Mouse (Mus musculus) mouse trophoblast stem cell (cell line): Measurements from ENCODE around the gene Hist1h1t.
"Not testable (repeated sequence)": the region's sequence is repeated elsewhere in the genome, so short reads cannot be mapped to it uniquely, and the experiment has no call there.

Experiments used
- in situ Hi-C, 2 experiments: fragments of 300-500 bp; cut with MseI, MboI; formaldehyde crosslinking; loops; 2 replicates in 1 of 2; 3 replicates in 1 of 2; pipeline ENCODE4 v1.15.1; 2025

Gene Hist1h1t

DNA sequence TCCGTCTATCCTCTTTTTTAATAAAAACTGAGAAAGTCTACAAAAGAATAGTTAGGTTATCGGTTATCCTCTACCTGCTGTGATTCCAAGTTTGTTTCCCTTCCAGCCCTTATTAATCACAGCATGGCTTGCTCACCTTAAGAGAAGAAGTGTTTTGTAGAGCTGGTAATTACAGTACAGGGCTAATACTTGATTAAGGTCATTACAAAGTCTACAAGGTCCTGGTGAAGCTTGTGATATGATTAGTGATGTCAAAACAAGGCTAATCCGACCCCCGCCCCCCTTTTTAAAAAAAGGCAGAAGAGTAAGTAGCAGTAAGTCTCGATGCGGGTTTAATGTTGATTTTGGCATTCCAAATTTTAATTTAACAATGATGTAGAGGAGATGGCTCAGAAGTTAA is 3.4 kb downstream of the Hist1h1t start:
- in situ Hi-C loops, result loop anchor here in 1 of 2 experiments (5.0 kb wide), 1 partner anchor 33 kb away; no protein-coding TSS in a partner anchor

DNA sequence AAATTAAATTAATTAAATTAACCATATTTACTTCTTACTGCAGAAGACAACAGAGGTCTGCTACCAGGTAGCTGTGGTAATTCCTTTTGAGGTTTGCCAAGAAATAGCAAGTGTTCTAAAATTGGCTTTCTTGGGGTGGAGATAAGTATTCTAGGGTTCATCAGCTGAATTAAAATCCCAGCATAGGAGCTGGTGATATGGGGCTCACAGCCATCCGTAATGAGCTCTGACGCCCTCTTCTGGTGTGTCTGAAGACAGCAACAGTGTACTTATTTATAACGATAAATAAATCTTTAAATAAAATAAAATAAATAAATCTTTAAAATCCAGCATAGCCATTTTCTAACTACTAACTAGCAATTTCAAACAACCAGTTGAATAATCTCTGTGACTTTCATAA is 4.2 kb downstream of the Hist1h1t start:
- in situ Hi-C loops, result loop anchor here (5.0 kb wide), 2 partner anchors 33 to 38 kb away; partner anchors contain the start of gene Hist1h1c (in 1 of the 2)

GRCm38 (mm10) chr13:23700786-23701520 is 5.3 kb downstream of the Hist1h1t start:
- in situ Hi-C loops, result loop anchor here in 1 of 2 experiments (5.0 kb wide), 1 partner anchor 36 kb away; the partner anchor contains the start of gene Hist1h1c

DNA sequence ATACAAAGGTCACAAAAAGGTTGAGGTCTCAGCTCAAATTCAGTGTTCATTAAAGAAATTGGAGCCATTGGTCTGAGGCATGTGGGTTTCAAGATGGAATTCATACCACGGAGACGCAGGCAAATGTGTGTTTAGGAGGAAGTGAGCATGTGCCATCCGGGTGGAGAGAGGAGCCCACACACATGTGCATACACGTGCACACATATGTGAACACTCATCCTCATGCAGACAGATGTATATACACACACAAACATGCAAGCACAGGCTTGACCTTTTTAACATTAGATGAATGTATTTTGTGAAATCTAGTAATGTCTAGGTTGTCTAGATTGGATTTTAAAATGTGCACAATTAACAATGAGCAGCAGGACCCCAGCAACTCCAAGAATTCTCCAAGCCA is 6.6 kb downstream of the Hist1h1t start:
- in situ Hi-C loops, result loop anchor here in 1 of 2 experiments (5.0 kb wide), 1 partner anchor 35 kb away; the partner anchor contains the start of gene Hist1h1c

DNA sequence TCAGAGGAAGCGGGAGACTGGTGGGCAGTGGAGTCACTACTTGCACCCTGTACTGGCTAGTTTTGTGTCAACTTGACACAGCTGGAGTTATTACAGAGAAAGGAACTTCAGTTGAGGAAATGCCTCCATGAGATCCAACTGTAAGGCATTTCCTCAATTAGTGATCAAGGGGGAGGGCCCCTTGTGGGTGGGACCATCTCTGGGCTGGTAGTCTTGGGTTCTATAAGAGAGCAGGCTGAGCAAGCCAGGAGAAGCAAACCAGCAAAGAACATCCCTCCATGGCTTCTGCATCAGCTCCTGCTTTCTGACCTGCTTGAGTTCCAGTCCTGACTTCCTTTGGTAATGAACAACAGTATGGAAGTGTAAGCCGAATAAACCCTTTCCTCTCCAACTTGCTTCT is 7.2 kb downstream of the Hist1h1t start:
- in situ Hi-C loops, result loop anchor here in 1 of 2 experiments (5.0 kb wide), 1 partner anchor 34 kb away; the partner anchor contains the start of gene Hist1h1c

DNA sequence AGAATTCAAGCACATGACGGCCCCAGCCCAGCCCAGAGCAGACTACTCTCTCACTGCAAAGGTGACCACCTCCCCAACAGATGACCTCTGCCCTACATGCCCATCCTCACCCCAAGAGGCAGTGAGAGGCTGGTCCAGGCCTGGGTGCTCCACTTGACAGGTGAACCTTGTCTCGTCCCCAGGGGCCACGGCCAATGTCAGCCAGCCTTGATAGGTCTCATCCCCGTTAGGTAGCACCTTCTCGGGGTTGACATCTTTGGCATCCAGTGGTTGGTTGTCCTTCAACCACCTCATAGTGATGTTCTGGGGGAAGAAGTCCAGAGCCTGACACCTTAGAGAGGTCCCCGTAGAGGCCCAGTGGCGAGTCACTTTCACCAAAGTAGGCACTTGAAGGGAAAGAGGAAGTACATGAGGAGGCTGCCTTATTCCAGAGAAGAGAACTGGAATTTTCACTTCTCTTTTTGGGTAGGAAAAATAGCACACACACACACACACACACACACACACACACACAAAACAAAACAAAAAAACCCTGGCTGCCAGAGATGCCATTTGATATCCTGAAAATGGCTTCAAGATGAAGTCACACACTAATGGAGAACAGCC is 10.2 kb downstream of the Hist1h1t start:
- in situ Hi-C loops, result no loop called here

- in situ Hi-C loops, result no loop called here
Measured at GRCm38 (mm10) chr13:23706771-23707170, 11.2 kb downstream of the Hist1h1t start.

DNA sequence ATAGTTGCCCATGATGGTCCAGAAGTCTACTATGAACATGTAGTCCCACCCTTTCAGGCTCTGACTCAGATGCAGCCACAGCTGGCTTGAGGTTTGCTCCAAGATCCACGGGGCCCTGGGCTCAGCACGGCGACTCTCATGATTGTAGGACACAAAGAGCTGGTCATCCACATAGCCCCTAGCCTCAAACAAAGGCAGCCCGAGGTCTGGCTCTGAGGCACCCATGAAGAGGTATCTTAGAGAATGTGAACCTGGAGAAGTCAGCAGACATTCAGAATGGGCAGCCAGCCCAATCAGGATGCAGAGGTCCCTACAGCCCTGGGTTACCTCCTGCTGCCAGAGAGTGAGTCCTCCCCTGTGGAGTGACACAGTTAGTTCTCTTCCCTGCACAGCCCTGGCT is 12.4 kb downstream of the Hist1h1t start:
- in situ Hi-C loops, result no loop called here

DNA sequence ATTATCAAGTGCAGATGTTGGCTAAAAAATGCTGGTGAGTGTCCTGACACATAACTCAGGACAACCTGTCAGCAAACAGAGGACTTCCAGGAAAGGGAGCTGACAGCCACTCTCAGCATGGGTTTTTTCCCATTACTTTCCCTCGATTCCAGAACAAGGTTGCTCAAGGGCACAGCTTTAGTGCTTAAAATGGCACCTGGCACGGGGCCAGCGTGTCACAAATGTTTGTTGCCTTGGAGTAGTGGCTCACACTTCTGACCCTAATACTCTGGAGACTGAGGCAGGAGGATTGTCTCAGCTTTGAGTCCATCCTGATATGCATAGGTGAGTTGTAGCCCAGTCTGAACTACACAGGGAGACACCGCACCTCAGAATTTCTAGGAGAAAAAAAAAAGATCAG is 13.0 kb downstream of the Hist1h1t start:
- in situ Hi-C loops, result no loop called here

DNA sequence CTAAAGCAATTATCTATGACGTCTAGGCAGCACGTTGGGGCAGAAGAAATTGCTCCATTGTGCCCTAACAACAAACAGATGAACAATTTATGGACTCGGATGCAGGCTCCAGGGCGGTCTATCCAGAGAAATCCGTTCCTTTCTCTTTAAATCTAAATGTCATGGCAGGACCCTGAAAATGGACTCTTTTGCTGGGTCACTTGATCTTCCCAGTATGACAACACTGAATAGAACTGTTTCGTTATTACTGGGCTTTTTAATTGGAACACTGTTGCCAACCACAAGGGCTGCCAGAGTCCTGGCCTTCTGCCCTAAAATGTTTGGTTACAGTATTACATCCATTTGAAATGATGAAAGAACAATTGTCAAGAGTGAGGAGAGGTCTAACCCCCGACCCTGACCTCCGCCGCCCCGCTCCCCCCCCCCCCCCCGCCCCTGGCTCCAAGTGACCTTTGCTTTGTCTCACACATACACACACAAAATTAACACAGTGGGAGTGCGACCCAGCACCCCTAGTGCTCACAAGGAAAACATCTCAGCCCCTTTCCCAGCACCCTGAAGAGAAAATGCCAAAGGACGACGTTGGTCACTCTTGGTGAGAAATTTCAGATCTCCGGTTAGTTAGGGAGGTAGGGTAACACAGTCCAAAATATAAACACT is 14.2 kb downstream of the Hist1h1t start:
- in situ Hi-C loops, result no loop called here

DNA sequence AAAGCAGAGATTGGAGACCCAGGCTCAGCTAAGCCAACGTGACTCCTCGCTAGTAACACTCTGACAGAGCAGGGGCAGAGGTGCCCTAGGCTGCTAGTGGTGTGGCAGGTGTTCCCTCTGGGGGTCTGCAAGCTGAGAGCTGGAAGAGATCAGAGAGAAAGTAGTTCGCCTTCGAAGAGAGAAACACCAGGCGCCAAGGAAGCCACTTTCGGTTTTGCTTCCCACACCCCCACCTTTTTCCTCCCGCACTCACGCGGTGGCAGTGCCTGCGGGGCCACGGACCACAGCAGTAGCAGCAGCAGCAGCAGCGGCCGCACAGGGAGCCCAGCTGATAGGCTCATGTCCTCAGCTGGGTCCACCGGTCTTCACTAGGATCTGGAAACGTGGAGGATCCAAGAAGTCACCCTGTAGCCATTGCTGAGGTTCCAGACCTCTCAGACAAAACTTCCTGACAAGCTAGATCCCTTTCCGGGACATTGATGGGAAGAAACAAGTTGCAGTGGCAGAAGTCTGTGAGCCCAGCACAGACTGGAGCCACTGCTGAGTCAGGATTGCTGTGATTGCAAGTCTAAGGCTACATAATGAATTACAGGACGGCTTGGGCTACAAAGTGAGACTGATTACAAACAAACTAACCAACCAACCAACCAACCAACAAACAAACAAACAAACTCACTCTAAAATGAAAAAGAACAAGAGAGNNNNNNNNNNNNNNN is 14.9 kb downstream of the Hist1h1t start, which contains the start of gene Hfe:
TSS of gene Hfe (minus strand) at position 481 of the 716 bp plus-strand sequence.
- in situ Hi-C loops, result no loop called here

DNA sequence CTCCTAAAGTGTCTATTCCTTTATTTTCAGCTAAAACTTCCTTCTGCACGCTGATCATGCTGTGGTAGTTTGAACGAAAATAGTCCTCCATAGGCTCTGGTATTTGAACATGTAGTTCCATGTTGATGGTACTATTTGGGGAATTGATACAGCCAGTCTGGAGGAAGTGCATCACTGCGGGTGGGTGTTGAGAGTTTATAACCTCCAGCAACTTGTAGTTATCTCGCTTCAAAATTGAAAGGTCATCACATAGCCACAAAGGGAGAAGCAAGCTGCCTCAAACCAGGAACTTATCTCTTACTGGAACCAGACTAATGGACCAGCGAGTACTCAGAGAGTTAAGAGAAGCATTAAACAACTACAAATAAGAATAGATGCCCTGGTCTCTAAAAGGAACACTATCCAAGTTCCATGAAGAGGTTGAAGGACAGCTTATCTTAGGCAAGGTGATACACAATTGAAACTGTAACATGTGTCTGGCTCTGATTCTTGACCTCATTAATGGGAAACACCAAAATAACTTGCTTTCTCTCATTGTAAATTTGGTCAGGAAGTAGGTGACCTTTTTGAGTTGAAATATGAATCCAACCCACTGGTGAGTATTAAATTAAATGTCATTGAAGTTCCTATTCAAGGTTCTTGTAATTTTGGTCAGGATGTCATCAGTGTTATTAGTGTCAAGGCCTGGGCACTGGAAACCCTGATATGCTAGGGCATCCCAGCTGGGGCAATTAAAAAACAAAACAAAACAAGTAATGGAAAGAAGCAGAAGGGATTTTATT is 20.8 kb downstream of the Hist1h1t start:
- in situ Hi-C loops, result no loop called here

DNA sequence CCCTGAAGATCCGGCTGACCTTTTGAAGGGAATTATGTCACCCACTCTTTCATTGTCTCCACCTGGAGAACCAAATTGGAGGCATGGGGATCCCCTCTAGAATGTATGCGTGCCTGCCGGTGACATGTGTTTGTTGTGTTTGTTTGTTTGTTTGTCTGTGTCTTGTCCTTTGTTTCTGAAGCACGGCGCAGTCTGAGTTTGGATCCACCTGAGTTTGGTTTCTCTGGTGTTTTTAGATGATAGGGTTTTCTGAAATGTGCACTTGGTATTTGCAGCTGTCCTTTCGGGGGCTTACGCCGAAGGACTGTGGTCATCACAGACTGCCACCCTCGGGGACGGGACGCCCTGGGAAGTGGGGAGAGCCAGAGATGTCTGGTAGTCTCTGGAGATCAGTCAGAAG is 21.6 kb downstream of the Hist1h1t start:
- in situ Hi-C loops, result no loop called here

DNA sequence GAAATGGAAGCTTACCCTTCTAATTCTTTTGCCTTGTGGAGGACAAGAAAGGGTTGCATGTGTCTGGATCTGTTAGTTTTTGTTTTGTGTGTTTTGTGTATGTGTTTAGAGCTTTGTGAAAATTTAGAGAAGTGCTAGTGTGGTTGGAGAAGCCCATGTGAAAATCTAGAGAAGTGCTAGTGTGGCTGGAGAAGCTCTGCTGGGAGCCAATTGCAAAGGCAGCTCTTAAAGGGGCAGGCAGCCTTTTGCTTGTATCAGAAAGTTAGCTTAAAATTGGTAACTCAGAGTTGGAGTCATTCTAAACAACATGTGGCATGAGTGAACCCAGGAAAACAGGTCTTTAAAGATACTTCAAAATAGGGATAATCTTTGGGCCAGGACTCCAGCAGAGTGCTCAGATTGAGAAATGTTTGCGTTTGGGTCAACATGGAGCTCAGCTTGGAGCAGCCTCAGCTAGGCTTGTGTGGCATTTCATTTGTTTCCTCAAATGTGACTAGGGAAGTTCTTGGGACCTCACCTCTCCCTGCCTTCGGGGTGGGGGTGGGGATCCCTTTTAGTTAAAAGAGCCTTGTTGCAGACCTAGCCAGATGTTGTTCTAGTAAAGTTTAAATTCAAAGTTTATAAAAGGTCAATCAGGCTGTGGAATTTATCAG is 22.1 kb downstream of the Hist1h1t start:
- in situ Hi-C loops, result not testable (repeated sequence)

DNA sequence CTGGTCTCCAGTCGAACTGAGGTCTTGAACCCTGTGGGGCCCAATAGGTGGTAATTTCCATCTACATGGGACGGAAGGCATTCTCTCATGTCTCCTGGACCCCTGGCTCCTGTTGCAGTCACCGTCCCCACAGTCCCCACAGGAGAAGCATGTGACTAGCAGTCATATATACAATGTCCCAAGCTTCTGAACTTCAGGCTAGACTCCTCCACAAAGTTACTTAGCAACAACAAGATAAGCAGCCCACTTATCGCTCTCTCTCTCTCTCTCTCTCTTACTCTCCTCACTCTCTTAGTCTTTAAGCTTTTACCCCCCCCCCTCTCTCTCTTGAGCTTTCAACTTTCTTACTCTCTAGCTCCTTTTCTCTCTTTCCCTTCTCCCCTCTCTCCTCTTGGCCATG is 28.6 kb downstream of the Hist1h1t start:
- in situ Hi-C loops, result no loop called here

DNA sequence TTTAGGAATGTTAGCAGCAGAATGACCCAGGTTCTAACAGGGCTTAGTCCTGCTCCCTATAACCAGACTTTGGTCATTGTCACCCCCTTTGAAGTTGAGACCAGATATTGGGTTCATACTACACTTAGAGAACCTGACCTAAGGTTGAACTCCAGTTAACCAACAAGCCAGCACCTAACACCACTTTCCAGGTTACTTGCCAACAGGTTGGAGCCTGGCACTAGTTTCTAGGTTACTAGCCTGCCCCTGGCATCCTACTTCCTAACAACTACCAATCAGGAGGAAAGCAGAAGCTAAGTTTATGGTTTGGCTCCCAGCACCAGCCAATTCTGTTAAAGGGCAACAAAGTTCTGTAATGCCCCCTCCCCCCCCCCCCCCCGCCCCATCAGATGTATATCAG is 29.6 kb downstream of the Hist1h1t start:
- in situ Hi-C loops, result no loop called here

DNA sequence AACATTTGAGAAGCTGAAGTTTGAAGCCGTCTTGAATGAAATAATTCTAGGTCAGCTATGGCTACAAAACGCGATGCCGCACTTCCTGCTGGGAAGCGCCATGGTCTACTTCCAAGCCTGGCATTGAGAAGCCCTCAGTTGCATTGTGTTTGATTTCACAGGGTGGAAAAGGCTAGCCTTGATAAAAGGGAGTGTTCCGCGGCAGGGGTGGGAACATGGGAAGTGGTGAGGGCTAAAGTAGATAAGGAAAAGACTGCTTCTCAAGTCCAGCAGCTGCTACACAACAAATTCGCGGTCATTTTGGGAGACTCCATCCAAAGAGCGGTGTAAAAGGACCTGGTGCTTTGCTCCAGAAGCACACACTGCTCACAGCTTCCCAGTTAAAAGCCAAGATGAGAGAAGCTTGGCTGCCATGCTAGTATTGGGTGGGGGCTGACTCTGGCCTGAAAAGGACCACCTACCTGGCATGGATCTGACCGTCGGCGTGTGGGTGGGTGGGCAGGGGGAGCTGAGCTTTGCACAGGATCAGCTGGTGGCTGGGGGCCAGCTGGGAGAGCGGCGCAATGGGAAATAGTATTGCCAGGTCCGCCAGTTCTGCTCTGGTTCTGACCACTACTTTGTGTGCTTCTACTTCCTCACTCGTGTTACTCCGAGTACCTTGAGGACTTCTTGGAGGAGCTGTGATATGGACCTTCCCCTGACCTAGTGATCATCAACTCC is 33.0 kb downstream of the Hist1h1t start:
- in situ Hi-C loops, result no loop called here

GRCm38 (mm10) chr13:23729192-23729525 is 33.5 kb downstream of the Hist1h1t start:
- in situ Hi-C loops, result no loop called here

GRCm38 (mm10) chr13:23729706-23730105 is 34.1 kb downstream of the Hist1h1t start:
- in situ Hi-C loops, result loop anchor here in 1 of 2 experiments (5.0 kb wide), 1 partner anchor 32 kb away; the partner anchor contains the start of genes Hist1h1t and Hist1h4c

DNA sequence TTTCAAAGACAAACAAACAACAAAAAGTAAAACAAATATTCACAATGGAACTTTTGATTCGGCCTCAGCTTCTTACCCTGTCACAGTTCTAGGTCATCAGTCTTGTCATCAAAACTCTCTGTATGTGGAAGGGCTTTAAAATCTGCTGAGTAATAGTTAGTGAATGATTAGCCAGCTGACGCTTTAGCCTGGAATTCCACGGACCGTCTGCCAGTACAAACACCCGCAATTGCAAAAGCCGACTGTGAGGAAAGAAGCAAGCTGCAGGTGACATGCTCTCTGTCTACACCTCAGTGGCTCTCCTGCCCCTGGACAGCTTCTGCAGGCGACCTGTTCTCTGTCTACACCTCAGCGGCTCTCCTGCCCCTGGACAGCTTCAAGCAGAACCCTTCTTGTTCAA is 34.9 kb downstream of the Hist1h1t start:
- in situ Hi-C loops, result loop anchor here in 1 of 2 experiments (5.0 kb wide), 1 partner anchor 33 kb away; the partner anchor contains the start of genes Hist1h1t and Hist1h4c
